In genomic region chr13:56130544-56130943, GRCm38 (mm10) we compare ENCODE assay signal across 20 mouse cellular contexts.
"Had no signal": no experiment of that assay in that cellular context is flagged by ENCODE, and none has a peak within 500 bp of the region (broad histone marks: within the 10 kb centered on the region; RNA-seq: fewer than 3 reads in every experiment).

No protein-coding gene starts in this region.

- H3K4me2 ChIP-seq: intestine, embryonic 15.5 days; limb, embryonic 13.5 days; liver, embryonic 12.5 days; liver, embryonic 15.5 days; lung, embryonic 15.5 days; midbrain, embryonic 13.5 days; neural tube, embryonic 12.5 days; stomach, embryonic 15.5 days had no signal

- H3K4me3 ChIP-seq: intestine, embryonic 15.5 days; layer of hippocampus, adult 2 months; limb, embryonic 10.5 days; limb, embryonic 13.5 days; liver, embryonic 12.5 days; liver, embryonic 15.5 days; lung, embryonic 15.5 days; midbrain, embryonic 13.5 days; neural tube, embryonic 12.5 days; stomach, embryonic 15.5 days had no signal

- ATAC-seq: intestine, embryonic 15.5 days; liver, embryonic 12.5 days; midbrain, embryonic 13.5 days had no signal

- H3K9ac ChIP-seq: intestine, embryonic 15.5 days; limb, embryonic 13.5 days; liver, embryonic 12.5 days; liver, embryonic 15.5 days; lung, embryonic 15.5 days; midbrain, embryonic 13.5 days; neural tube, embryonic 12.5 days; stomach, embryonic 15.5 days had no signal

- H3K9me3 ChIP-seq: intestine, embryonic 15.5 days; limb, embryonic 10.5 days; limb, embryonic 13.5 days; liver, embryonic 12.5 days; liver, embryonic 15.5 days; lung, embryonic 15.5 days; midbrain, embryonic 13.5 days; neural tube, embryonic 12.5 days; stomach, embryonic 15.5 days had no signal

- H3K27me3 ChIP-seq: intestine, embryonic 15.5 days; limb, embryonic 13.5 days; liver, embryonic 12.5 days; liver, embryonic 15.5 days; lung, embryonic 15.5 days; midbrain, embryonic 13.5 days; neural tube, embryonic 12.5 days; stomach, embryonic 15.5 days had no signal

- DNase-seq: kidney, adult 2 months; layer of hippocampus, adult 9-11 months; liver; lung, adult 18-20 months; lung, postnatal 14 days; retina, postnatal 1 day; right cerebral cortex, postnatal 25 days; spleen, adult 18-20 months had no signal

- H3K27ac ChIP-seq: intestine, embryonic 15.5 days; kidney, postnatal 0 days; layer of hippocampus, adult 2 months; limb, embryonic 10.5 days; limb, embryonic 13.5 days; liver, embryonic 12.5 days; liver, embryonic 15.5 days; lung, embryonic 15.5 days; macrophage; midbrain, embryonic 13.5 days; neural tube, embryonic 12.5 days; stomach, embryonic 15.5 days had no signal
